Mouse (Mus musculus): ENCODE measurements around the gene Tmem150c.

The Tmem150c gene

DNA sequence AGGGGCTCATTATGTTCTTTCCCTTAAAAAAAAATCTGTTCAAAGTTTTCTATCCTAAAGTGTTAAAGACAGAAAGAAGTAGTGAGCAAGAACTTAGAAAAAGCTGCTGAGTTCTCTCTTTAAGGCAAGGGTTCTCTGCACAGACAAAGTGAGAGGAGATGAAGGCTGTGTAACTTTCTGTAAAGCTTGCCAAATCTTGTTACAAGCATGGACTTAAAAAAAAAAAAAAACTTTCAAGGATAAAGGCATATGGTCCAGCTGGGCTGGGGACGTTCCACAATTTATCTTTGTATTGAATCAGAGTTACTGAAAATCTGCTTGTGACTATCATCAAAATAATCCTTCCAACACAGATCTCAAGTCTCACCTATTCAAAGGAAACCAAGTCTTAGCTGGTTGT, 21.4 kb upstream of the Tmem150c start:
- Histone ChIP-seq H3K36me3 (ENCODE audit: control insufficient read depth, insufficient read depth, low read length, poor library complexity, severe bottlenecking) (no peaks in the 10 kb centered on the region), H3K27me3 (ENCODE audit: control insufficient read depth, insufficient read depth, low read length, poor library complexity, severe bottlenecking) (no peaks in the 10 kb centered on the region)
- DNase-seq (ENCODE audit: low read depth, low spot score), result no peak

GRCm38 (mm10) chr5:100178781-100179165, 19.2 kb upstream of the Tmem150c start:
- DNase-seq (ENCODE audit: low read depth, low spot score), result no peak
- Histone ChIP-seq H3K36me3 (ENCODE audit: control insufficient read depth, insufficient read depth, low read length, poor library complexity, severe bottlenecking) (no peaks in the 10 kb centered on the region), H3K27me3 (ENCODE audit: control insufficient read depth, insufficient read depth, low read length, poor library complexity, severe bottlenecking) (no peaks in the 10 kb centered on the region)

- Histone ChIP-seq H3K36me3 (ENCODE audit: control insufficient read depth, insufficient read depth, low read length, poor library complexity, severe bottlenecking) (no peaks in the 10 kb centered on the region), H3K27me3 (ENCODE audit: control insufficient read depth, insufficient read depth, low read length, poor library complexity, severe bottlenecking) (no peaks in the 10 kb centered on the region)
- DNase-seq (ENCODE audit: low read depth, low spot score), result no peak
These were observed 18.6 kb upstream of the Tmem150c start for GRCm38 (mm10) chr5:100178122-100178780.

DNA sequence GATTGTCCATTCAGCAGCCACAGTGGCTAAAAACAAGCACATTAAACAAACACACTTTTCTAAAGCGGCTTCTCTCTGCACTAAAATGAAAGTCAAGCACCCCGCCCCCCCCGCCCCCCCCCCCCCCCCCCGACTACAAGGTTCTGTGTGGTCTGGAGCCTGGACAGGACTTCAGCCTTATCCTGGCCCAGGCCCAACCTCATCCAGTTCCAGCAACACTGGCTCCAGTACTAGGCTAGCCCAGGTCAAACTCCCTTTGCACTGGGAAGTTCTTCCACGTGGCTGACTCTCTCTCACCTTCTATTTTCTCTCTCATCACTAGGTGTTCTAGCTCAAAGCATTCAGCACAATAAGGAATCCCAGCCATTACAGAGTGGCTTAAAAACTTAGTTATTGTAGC, 17.9 kb upstream of the Tmem150c start:
- Histone ChIP-seq H3K27me3 (ENCODE audit: control insufficient read depth, insufficient read depth, low read length, poor library complexity, severe bottlenecking) (no peaks in the 10 kb centered on the region), H3K36me3 (ENCODE audit: control insufficient read depth, insufficient read depth, low read length, poor library complexity, severe bottlenecking) (no peaks in the 10 kb centered on the region)
- DNase-seq (ENCODE audit: low read depth, low spot score), result no peak

DNA sequence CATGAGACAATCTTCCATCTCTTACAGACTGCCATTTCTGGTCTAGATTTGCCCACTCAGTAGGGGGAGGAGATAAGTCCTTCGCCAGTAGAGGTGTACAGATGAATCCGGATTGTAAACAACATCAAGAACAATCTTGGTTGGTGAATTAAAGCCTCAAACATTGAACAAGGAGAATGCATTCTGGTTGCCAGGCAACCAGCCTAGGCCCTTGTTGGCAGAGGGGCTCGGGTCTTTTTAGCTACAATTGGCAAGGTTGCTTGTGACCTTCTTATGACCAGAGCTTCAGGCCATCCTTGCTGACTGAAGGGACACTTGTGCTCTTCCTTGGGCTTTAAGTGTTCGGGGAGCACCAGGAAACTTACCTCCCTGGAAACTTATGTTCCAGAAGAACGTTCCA, 16.5 kb upstream of the Tmem150c start:
- no peaks in the 10 kb centered on the region for H3K36me3 ChIP-seq (ENCODE audit: control insufficient read depth, insufficient read depth, low read length, poor library complexity, severe bottlenecking)
- DNase-seq (ENCODE audit: low read depth, low spot score), result no peak
- no peaks in the 10 kb centered on the region for H3K27me3 ChIP-seq (ENCODE audit: control insufficient read depth, insufficient read depth, low read length, poor library complexity, severe bottlenecking)

DNA sequence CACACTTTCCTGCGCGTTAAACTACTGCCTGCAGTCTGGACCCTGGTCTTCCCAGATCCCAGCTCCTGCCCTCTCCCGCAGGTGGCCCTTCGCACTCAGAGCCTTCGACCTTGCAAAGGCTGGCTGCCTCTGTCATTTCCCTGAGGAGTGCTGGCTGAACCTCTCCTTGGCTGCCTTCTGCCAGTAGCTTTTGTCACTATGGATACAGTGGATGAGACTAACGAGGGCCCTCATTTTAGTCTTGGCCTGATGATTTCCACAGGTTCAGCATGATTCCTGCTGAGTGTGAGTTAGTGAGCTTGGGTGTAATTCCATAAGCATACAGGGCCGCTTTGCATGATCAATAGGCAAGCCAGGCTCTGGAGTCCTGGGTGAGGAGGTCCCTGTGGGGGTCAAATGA, 16.0 kb upstream of the Tmem150c start:
- Histone ChIP-seq H3K27me3 (ENCODE audit: control insufficient read depth, insufficient read depth, low read length, poor library complexity, severe bottlenecking) (no peaks in the 10 kb centered on the region), H3K36me3 (ENCODE audit: control insufficient read depth, insufficient read depth, low read length, poor library complexity, severe bottlenecking) (no peaks in the 10 kb centered on the region)
- DNase-seq (ENCODE audit: low read depth, low spot score), result no peak

DNA sequence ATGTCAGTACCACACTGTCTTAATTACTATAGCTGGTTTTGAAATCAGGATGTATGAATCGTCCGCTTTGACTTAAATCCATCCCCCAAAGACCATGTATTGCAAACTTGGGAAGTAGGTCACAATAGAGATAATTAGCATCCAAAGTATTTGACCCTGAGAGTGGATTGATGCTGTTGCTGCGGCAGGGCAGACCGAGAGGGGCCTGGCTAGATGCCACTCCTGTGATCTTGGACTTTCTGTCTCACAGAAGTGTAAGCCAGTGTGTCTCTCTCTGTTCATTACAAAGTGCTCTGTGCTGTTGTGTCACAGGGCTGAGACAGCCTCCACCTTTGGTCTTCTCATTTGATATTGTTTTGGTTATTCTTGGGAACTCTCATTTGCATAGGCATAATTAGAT, 12.5 kb upstream of the Tmem150c start:
- DNase-seq (ENCODE audit: low read depth, low spot score), result no peak
- H3K36me3 ChIP-seq (ENCODE audit: control insufficient read depth, insufficient read depth, low read length, poor library complexity, severe bottlenecking), result no peaks in the 10 kb centered on the region
- H3K27me3 ChIP-seq (ENCODE audit: control insufficient read depth, insufficient read depth, low read length, poor library complexity, severe bottlenecking), result no peaks in the 10 kb centered on the region

DNA sequence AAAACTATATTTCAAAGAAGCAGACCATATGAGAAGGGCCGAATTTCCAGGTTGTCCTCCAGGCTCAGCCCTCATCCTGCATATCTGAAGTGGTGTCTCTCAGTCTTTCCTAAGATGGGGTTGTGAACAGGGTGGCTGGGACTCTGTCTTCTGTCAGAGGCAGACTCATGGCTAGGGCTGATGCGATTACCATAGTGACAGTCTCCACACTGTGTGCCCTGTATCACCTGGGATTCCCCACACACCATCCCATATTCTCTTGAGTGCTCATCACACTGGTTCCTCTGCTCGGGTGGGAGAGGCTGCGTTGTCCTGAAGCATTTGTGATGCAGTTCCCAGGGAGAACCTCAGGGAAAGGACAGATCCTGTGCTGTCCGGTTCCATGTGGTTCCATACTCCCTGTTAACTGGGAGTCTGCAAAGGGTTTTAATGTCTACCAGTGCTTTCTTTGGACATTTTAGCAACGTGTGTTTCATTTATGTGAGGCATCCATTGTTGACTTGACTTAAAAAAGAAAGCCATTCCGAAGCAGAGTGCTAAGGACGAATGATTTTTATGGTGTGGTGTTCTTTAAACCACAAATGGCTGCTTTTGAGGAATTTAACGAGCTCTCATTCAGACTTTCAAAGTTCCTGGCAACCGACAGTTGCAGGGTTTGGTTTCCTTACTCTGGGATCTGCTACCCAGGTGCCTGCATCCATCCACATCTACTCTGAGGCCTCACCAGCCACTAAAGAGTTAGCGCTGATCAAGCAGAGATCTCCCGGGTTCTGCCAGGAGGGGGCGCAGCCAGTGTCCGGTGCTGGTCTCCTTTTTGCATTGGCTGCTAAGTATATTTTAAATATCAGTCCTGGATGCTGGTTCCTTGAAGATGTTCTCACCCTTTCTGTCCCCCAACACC, 7.2 kb upstream of the Tmem150c start:
- DNase-seq (ENCODE audit: low read depth, low spot score), result peak; percentile 22
- no peaks in the 10 kb centered on the region for H3K27me3 ChIP-seq (ENCODE audit: control insufficient read depth, insufficient read depth, low read length, poor library complexity, severe bottlenecking)
- H3K36me3 ChIP-seq (ENCODE audit: control insufficient read depth, insufficient read depth, low read length, poor library complexity, severe bottlenecking), result no peaks in the 10 kb centered on the region

DNA sequence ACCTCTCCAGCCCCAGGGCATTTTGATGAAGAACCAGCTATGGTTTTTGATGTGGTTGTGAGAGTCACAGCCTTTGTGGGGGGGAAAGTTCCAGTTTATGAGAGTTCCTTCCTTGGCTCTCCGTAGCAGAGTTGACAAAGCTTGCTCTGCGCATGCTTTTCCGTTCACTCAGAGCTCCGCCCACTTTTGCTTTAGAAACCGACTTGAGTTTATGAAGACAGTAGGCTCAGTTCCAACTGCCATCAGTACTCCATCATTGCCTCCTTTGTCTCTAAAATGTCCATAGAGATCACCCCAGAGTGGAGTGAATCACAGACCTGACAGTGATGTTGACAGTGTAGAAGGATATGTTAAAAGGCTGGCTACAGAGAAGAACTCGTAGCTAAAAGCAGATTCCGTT, 3.8 kb upstream of the Tmem150c start:
- no peaks in the 10 kb centered on the region for H3K27me3 ChIP-seq (ENCODE audit: control insufficient read depth, insufficient read depth, low read length, poor library complexity, severe bottlenecking)
- H3K36me3 ChIP-seq (ENCODE audit: control insufficient read depth, insufficient read depth, low read length, poor library complexity, severe bottlenecking), result no peaks in the 10 kb centered on the region
- no peak for DNase-seq (ENCODE audit: low read depth, low spot score)

DNA sequence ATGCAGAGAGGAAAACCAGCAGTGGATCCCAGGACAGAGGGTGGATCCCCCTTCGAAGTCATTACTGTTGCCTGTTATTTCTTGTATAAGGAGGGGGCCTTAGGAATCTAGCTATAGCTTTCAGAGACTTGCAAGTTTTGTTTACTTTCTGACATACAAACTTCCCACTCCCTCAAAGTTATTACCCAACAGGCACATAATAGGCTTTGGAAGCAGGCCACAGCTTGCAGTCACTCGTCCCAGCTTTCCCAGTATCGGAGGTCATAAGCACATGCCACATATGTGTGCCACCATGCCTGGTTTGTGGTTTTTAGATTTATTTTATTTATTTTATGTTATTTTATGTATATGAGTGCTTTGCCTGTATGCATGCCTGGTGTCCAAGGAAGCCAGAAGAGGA, 3.2 kb upstream of the Tmem150c start:
- no peak for DNase-seq (ENCODE audit: low read depth, low spot score)
- H3K36me3 ChIP-seq (ENCODE audit: control insufficient read depth, insufficient read depth, low read length, poor library complexity, severe bottlenecking), result no peaks in the 10 kb centered on the region
- no peaks in the 10 kb centered on the region for H3K27me3 ChIP-seq (ENCODE audit: control insufficient read depth, insufficient read depth, low read length, poor library complexity, severe bottlenecking)

GRCm38 (mm10) chr5:100162053-100162452, 2.4 kb upstream of the Tmem150c start:
- DNase-seq (ENCODE audit: low read depth, low spot score), result peak; percentile 28
- H3K27me3 ChIP-seq (ENCODE audit: control insufficient read depth, insufficient read depth, low read length, poor library complexity, severe bottlenecking), result no peaks in the 10 kb centered on the region
- no peaks in the 10 kb centered on the region for H3K36me3 ChIP-seq (ENCODE audit: control insufficient read depth, insufficient read depth, low read length, poor library complexity, severe bottlenecking)

DNA sequence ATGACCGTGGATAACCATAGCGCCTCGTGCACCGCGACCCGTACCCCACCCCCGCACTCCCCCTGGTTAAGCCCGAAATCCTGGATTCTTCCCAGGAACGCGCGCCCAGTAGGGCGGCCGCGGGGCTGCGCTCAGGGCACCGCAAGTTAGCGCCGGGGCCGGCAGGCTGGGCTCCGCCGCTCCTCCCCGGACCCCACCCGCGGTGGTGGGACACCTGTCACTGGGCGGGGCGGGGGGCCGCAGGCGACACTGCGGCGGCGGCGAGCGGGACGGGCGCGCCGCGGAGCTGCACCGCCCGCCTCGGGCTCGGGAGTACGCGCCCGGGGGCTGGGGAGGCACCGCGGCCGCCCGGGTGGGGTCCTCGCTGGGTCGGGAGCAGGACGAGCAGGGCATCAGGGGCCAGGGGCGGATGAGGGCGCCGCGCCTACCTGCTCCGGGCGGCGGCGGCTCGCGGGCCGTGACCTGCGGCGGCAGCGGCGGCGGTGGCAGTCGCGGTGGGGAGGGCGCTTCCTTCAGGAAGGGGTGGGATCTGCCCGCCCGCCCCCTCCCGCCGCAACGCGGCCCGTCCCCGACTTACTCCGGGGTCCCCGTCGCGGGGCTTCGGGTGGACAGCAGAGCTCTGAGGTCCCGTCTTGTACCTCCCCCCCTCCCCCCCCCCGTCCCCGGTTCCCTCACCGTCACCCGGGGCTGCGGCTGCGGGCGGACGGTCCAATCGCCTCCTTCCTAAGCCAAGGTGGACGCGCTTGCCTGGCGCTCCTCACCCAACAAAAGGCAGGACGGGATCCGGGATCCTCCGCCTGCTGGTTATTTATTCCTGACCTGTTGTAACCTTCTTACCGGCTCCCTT, 594 bp downstream of the Tmem150c start:
- DNase-seq (ENCODE audit: low read depth, low spot score), result peak; percentile 2
- no peaks in the 10 kb centered on the region for H3K36me3 ChIP-seq (ENCODE audit: control insufficient read depth, insufficient read depth, low read length, poor library complexity, severe bottlenecking)
- H3K27me3 ChIP-seq (ENCODE audit: control insufficient read depth, insufficient read depth, low read length, poor library complexity, severe bottlenecking), result no peaks in the 10 kb centered on the region

DNA sequence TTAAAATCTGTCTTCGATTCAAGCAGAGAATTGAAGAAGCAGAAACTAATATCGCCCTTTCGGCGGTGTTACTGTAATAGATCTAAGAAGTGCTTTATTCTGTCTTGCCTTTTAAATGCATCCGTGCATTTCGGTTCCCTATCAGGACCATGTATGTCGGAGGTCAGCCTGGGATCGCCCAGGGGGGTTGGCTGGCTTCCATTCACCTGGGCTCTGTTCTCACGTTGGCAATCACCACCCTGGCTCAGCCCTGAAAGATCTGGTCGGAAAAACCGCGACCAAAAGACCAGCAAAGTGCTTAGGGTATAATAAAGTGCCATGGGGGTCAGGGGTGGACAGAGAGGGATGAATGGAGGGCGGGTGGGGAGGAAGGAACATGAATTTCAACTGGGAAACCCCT, 1.3 kb downstream of the Tmem150c start:
- no peaks in the 10 kb centered on the region for H3K36me3 ChIP-seq (ENCODE audit: control insufficient read depth, insufficient read depth, low read length, poor library complexity, severe bottlenecking)
- no peak for DNase-seq (ENCODE audit: low read depth, low spot score)
- H3K27me3 ChIP-seq (ENCODE audit: control insufficient read depth, insufficient read depth, low read length, poor library complexity, severe bottlenecking), result no peaks in the 10 kb centered on the region

GRCm38 (mm10) chr5:100155646-100156045, 4.0 kb downstream of the Tmem150c start:
- H3K27me3 ChIP-seq (ENCODE audit: control insufficient read depth, insufficient read depth, low read length, poor library complexity, severe bottlenecking), result no peaks in the 10 kb centered on the region
- no peak for DNase-seq (ENCODE audit: low read depth, low spot score)
- no peaks in the 10 kb centered on the region for H3K36me3 ChIP-seq (ENCODE audit: control insufficient read depth, insufficient read depth, low read length, poor library complexity, severe bottlenecking)

DNA sequence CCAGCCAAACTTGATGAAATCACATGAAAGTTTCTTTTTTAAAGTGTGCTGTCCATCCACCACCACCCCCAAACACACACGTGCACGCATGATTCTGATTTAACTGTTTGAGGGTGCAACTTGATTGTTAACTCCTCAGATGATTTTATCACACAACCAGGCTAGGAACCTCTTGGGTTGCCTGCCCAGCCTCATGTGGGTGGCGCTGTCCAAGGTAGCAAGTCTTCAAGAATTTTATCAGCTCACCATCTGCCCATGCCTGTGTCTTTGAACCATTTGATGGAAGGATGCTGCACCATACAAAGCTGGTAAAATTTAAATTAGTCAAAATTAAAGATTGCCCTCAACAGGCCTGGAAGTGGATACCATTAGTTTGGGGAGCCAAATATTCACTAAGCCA, 9.6 kb downstream of the Tmem150c start:
- Histone ChIP-seq H3K36me3 (ENCODE audit: control insufficient read depth, insufficient read depth, low read length, poor library complexity, severe bottlenecking) (no peaks in the 10 kb centered on the region), H3K27me3 (ENCODE audit: control insufficient read depth, insufficient read depth, low read length, poor library complexity, severe bottlenecking) (no peaks in the 10 kb centered on the region)
- DNase-seq (ENCODE audit: low read depth, low spot score), result no peak
